In genomic region chr2:25356208-25357079, GRCm38 (mm10) we compare ENCODE assay signal across 8 mouse cellular contexts. TPM values are rescaled to one million over a fixed set of nuclear protein-coding genes. Genes with fewer than 3 reads are reported as not detected.
A peak's percentile ranks its signal among the peaks of the same experiment; 100 is the strongest.
DNase-seq lines count a peak whose midpoint lies in the region; ATAC-seq and TF ChIP-seq lines count a peak whose summit lies in the region.

TSS of gene Dpp7 (minus strand) at chr2:25356359.

- H3K9ac ChIP-seq in lung, embryonic 16.5 days (ENCODE audit: low read length): peak within 1 kb of the TSS; percentile 70

- H3K27ac ChIP-seq in hindbrain, embryonic 10.5 days: peak within 1 kb of the TSS; percentile 86
- H3K27ac ChIP-seq in lung, embryonic 16.5 days (ENCODE audit: low read length): no peak within 1 kb of the TSS
- no peak within 1 kb of the TSS for H3K27ac ChIP-seq in thymus, adult 2 months (ENCODE audit: control insufficient read depth, insufficient read depth, low read length)

- 5% methylated on average over 13 of the region's 13 CpGs for WGBS in hindbrain, embryonic 10.5 days
- 2% methylated on average over 13 of the region's 13 CpGs for WGBS in lung, embryonic 16.5 days
- 9% methylated on average over 13 of the region's 13 CpGs for WGBS in thymus, adult 2 months

- H3K4me2 ChIP-seq in lung, embryonic 16.5 days (ENCODE audit: low read depth, low read length): peak within 1 kb of the TSS; percentile 83

- no peak for TF ChIP-seq CTCF in Patski (IDR thresholded peaks at IDR 0.05)
- no peak for TF ChIP-seq CTCF in thymus, adult 2 months (IDR thresholded peaks at IDR 0.05; ENCODE audit: borderline replicate concordance, control insufficient read depth, extremely low read depth, insufficient read depth, low read length, poor library complexity)

- peak within 1 kb of the TSS; percentile 63 for H3K4me3 ChIP-seq in hindbrain, embryonic 10.5 days
- H3K4me3 ChIP-seq in lung, embryonic 16.5 days (ENCODE audit: low read length): peak within 1 kb of the TSS; percentile 60
- H3K4me3 ChIP-seq in thymus, adult 2 months (ENCODE audit: control insufficient read depth, insufficient read depth, low read length): peak within 1 kb of the TSS; percentile 35

- H3K36me3 ChIP-seq in hindbrain, embryonic 10.5 days: peaks cover 33% of the 10 kb centered on the region
- H3K36me3 ChIP-seq in lung, embryonic 16.5 days (ENCODE audit: control insufficient read depth, insufficient read depth, low read length): peaks cover 3% of the 10 kb centered on the region; the same call in 1 of the 2 replicates
- H3K36me3 ChIP-seq in thymus, adult 2 months (ENCODE audit: control insufficient read depth, insufficient read depth, low read length): 0 out of 2 replicates have a peak, but pooled peaks cover 8% of the 10 kb centered on the region

- H3K27me3 ChIP-seq in Patski: no peaks in the 10 kb centered on the region
- no peaks in the 10 kb centered on the region for H3K27me3 ChIP-seq in hindbrain, embryonic 10.5 days (ENCODE audit: insufficient read depth, poor library complexity, severe bottlenecking)
- H3K27me3 ChIP-seq in lung, embryonic 16.5 days (ENCODE audit: control insufficient read depth, insufficient read depth, low read depth, low read length): no peaks in the 10 kb centered on the region
- H3K27me3 ChIP-seq in thymus, adult 2 months (ENCODE audit: control insufficient read depth, insufficient read depth, low read length): no peaks in the 10 kb centered on the region

- POLR2A ChIA-PET in Patski (lab: Charles Lee): no interaction called here

- no peaks in the 10 kb centered on the region for H3K9me3 ChIP-seq in hindbrain, embryonic 10.5 days
- no peaks in the 10 kb centered on the region for H3K9me3 ChIP-seq in lung, embryonic 16.5 days (ENCODE audit: control insufficient read depth, low read length)

- no peak for DNase-seq in Patski (ENCODE audit: low read depth, low spot score)
- DNase-seq in cerebellum, adult 9-11 months: peak; percentile 87
- DNase-seq in frontal cortex, adult 2 months (ENCODE audit: extremely low spot score in 1 of 2, low spot score in 1 of 2): peak; percentile 81 to 90
- DNase-seq in hindbrain, embryonic 10.5 days (ENCODE audit: low spot score): peak; percentile 90
- DNase-seq in layer of hippocampus, adult 9-11 months: peak; percentile 84
- peak; percentile 76 for DNase-seq in ovary, adult 18-20 months (ENCODE audit: low spot score)
- DNase-seq in thymus, adult 2 months: peak; percentile 69

- peaks cover 23% of the 10 kb centered on the region for H3K4me1 ChIP-seq in hindbrain, embryonic 10.5 days (replicated peaks)
- peaks cover 13% of the 10 kb centered on the region for H3K4me1 ChIP-seq in lung, embryonic 16.5 days (replicated peaks; ENCODE audit: control insufficient read depth, insufficient read depth, low read length)
- H3K4me1 ChIP-seq in thymus, adult 2 months (replicated peaks; ENCODE audit: control insufficient read depth, insufficient read depth, low read length): peaks cover 13% of the 10 kb centered on the region

- ATAC-seq in Patski: peak; percentile 18
- peak; percentile 79 for ATAC-seq in lung, embryonic 16.5 days (ENCODE audit: low read depth)

- in situ Hi-C loops in Patski (cut with MboI; ENCODE audit: low pct_unique_long_range_greater_than_20kb): no loop called here

- TF ChIP-seq POLR2A in thymus, adult 2 months (IDR thresholded peaks at IDR 0.05; ENCODE audit: control insufficient read depth, extremely low read depth, insufficient read depth, low read length, poor library complexity): no peak

- CTCF ChIA-PET in Patski (lab: Charles Lee): no interaction called here

RNA-seq across cellular contexts. Expression of gene Dpp7, which starts in this region (rescaled TPM):
- polyA plus RNA-seq in Patski (2021): 58.3 TPM
- polyA plus RNA-seq in frontal cortex, adult 2 months (2012; rRNA removed): 62.5 and 63.9 TPM in 2 replicates
- polyA plus RNA-seq in hindbrain, embryonic 10.5 days (2016; fragmentation: Nextera tagmentation; extraction: Ambion mirVana): 21.1 and 21.8 TPM in 2 replicates
- polyA plus RNA-seq in lung, embryonic 16.5 days (2015; fragmentation: Nextera tagmentation; extraction: Ambion mirVana): 15.9 and 18.9 TPM in 2 replicates
- 24.5 and 25.6 TPM in 2 replicates for polyA plus RNA-seq in thymus, adult 2 months (2012; rRNA removed)
